Comparison of ENCODE assay signal across 8 mouse cellular contexts in genomic region chr12:85487545-85488141, GRCm38 (mm10). TPM values are rescaled to one million over a fixed set of nuclear protein-coding genes. Genes with fewer than 3 reads are reported as not detected.
DNase-seq lines count a peak whose midpoint lies in the region; ATAC-seq and TF ChIP-seq lines count a peak whose summit lies in the region.

No protein-coding gene starts in this region.

- no peak overlapping the region for H3K9ac ChIP-seq in forebrain, embryonic 14.5 days (ENCODE audit: low read length)
- peak overlapping the region; percentile 44; the same call in 1 of the 2 replicates for H3K9ac ChIP-seq in lung, embryonic 15.5 days
- H3K9ac ChIP-seq in neural tube, embryonic 15.5 days (replicated peaks) = 0 out of 2 replicates have a peak overlapping the region, but pooled peaks have one; percentile 15

- DNase-seq in G1E (ENCODE audit: low spot score) = peak; percentile 70
- DNase-seq in forebrain, embryonic 14.5 days (ENCODE audit: low spot score) = peak; percentile 84
- peak; percentile 66 to 68 for DNase-seq in layer of hippocampus, adult 8-10 months (ENCODE audit: low spot score in 2 of 2)
- DNase-seq in c-Kit-positive CD71-positive TER-119-positive erythroid progenitor cells, embryonic 14.5 days (ENCODE audit: low spot score) = no peak

- H3K4me2 ChIP-seq in forebrain, embryonic 14.5 days (ENCODE audit: low read length) = peak overlapping the region; percentile 80
- peak overlapping the region; percentile 86 for H3K4me2 ChIP-seq in lung, embryonic 15.5 days
- H3K4me2 ChIP-seq in neural tube, embryonic 15.5 days = peak overlapping the region; percentile 66

- peak overlapping the region; percentile 25; the same call in 1 of the 2 replicates for H3K4me3 ChIP-seq in G1E (ENCODE audit: low read depth, low read length)
- H3K4me3 ChIP-seq in bone marrow macrophage, adult 2 months (ENCODE audit: insufficient read depth, low read length) = peak overlapping the region; percentile 87
- no peak overlapping the region for H3K4me3 ChIP-seq in forebrain, embryonic 14.5 days (ENCODE audit: low read depth, low read length)
- H3K4me3 ChIP-seq in lung, embryonic 15.5 days = peak overlapping the region; percentile 62
- H3K4me3 ChIP-seq in neural tube, embryonic 15.5 days (replicated peaks) = peak overlapping the region; percentile 60

- peak overlapping the region; percentile 30 for H3K27ac ChIP-seq in bone marrow macrophage, adult 2 months (ENCODE audit: insufficient read depth, low read depth, low read length)
- no peak overlapping the region for H3K27ac ChIP-seq in forebrain, embryonic 14.5 days (ENCODE audit: low read depth, low read length)
- H3K27ac ChIP-seq in lung, embryonic 15.5 days = peak overlapping the region; percentile 35; the same call in 1 of the 2 replicates
- peak overlapping the region; percentile 85 for H3K27ac ChIP-seq in neural tube, embryonic 15.5 days (replicated peaks)

- TF ChIP-seq CTCF in G1E (IDR thresholded peaks at IDR 0.05; ENCODE audit: low read depth, low read length) = 0 out of 2 replicates have a peak, but pooled peaks have one; percentile 62
- TF ChIP-seq CTCF in bone marrow macrophage, adult 2 months (IDR thresholded peaks at IDR 0.05; ENCODE audit: low read depth, low read length) = peak; percentile 65

- WGBS in forebrain, embryonic 14.5 days = 1% methylated on average over 12 of the region's 12 CpGs
- under 1% methylated on average over 12 of the region's 12 CpGs for WGBS in lung, embryonic 15.5 days
- 1% methylated on average over 12 of the region's 12 CpGs for WGBS in neural tube, embryonic 15.5 days

- no peaks in the 10 kb centered on the region for H3K36me3 ChIP-seq in G1E (replicated peaks)
- H3K36me3 ChIP-seq in forebrain, embryonic 14.5 days (ENCODE audit: control insufficient read depth, insufficient read depth, low read length) = no peaks in the 10 kb centered on the region
- no peaks in the 10 kb centered on the region for H3K36me3 ChIP-seq in lung, embryonic 15.5 days
- no peaks in the 10 kb centered on the region for H3K36me3 ChIP-seq in neural tube, embryonic 15.5 days

- peaks cover 43% of the 10 kb centered on the region for H3K4me1 ChIP-seq in G1E (ENCODE audit: insufficient read depth, low read depth, low read length)
- H3K4me1 ChIP-seq in bone marrow macrophage, adult 2 months (ENCODE audit: control insufficient read depth, insufficient read depth, low read length) = peaks cover 38% of the 10 kb centered on the region
- H3K4me1 ChIP-seq in forebrain, embryonic 14.5 days (ENCODE audit: control insufficient read depth, insufficient read depth, low read length) = peaks cover 13% of the 10 kb centered on the region
- H3K4me1 ChIP-seq in lung, embryonic 15.5 days = peaks cover 20% of the 10 kb centered on the region
- peaks cover 32% of the 10 kb centered on the region for H3K4me1 ChIP-seq in neural tube, embryonic 15.5 days

- 0 out of 2 replicates have a peak, but pooled peaks have one; percentile 30 for ATAC-seq in G1E (ENCODE audit: extremely low read depth, insufficient number of reproducible peaks, low FRiP score, poor library complexity, severe bottlenecking)
- peak; percentile 38 for ATAC-seq in forebrain, embryonic 14.5 days
- peak; percentile 34 to 51; a peak in 3 of 4 replicates for ATAC-seq in hematopoietic stem cell, adult 5-6 weeks (replicated peaks in 1 of 2; ENCODE audit: insufficient read depth in 1 of 2, low FRiP score in 2 of 2, low TSS enrichment in 1 of 2, low read depth in 1 of 2, poor library complexity in 2 of 2, severe bottlenecking in 2 of 2)
- no peak for ATAC-seq in lung, embryonic 15.5 days (ENCODE audit: borderline replicate concordance, extremely low read depth, low FRiP score, low TSS enrichment)
- no peak for ATAC-seq in neural tube, embryonic 15.5 days (ENCODE audit: low FRiP score)

- no peak for TF ChIP-seq POLR2A in bone marrow macrophage, adult 2 months (IDR thresholded peaks at IDR 0.05; ENCODE audit: borderline replicate concordance, low read depth, low read length)

- peaks cover 37% of the 10 kb centered on the region for H3K27me3 ChIP-seq in G1E (ENCODE audit: insufficient read depth, low read length)
- peaks cover 2% of the 10 kb centered on the region; the same call in 1 of the 2 replicates for H3K27me3 ChIP-seq in forebrain, embryonic 14.5 days (replicated peaks; ENCODE audit: control insufficient read depth, insufficient read depth, low read length)
- H3K27me3 ChIP-seq in lung, embryonic 15.5 days = no peaks in the 10 kb centered on the region
- no peaks in the 10 kb centered on the region; the same call in 1 of the 2 replicates for H3K27me3 ChIP-seq in neural tube, embryonic 15.5 days (replicated peaks)

- no peaks in the 10 kb centered on the region for H3K9me3 ChIP-seq in G1E (replicated peaks)
- no peaks in the 10 kb centered on the region for H3K9me3 ChIP-seq in forebrain, embryonic 14.5 days (replicated peaks; ENCODE audit: control insufficient read depth, low read length)
- no peaks in the 10 kb centered on the region for H3K9me3 ChIP-seq in lung, embryonic 15.5 days
- H3K9me3 ChIP-seq in neural tube, embryonic 15.5 days (replicated peaks) = no peaks in the 10 kb centered on the region

RNA-seq across cellular contexts. Expression of gene Fos, which starts 14.0 kb away (rescaled TPM):
- total RNA-seq in G1E (2014; fragmentation: Nextera tagmentation) (8.7 and 10.2 TPM in 2 replicates), G1E (2017) (18.3 and 18.5 TPM in 2 replicates)
- polyA plus RNA-seq in G1E (2012) = 3.7 and 4.0 TPM in 2 replicates
- polyA plus RNA-seq in bone marrow macrophage, adult 2 months (2012; ENCODE audit: insufficient read depth, insufficient read length, missing spikeins) = 64.0 and 65.2 TPM in 2 replicates
- 1.2 and 1.4 TPM in 2 replicates for polyA plus RNA-seq in forebrain, embryonic 14.5 days (2014; fragmentation: Nextera tagmentation; extraction: Ambion mirVana)
- 1,145 and 1,310 TPM in 2 replicates for total RNA-seq in hematopoietic stem cell, adult 5-6 weeks (2017)
- total RNA-seq in layer of hippocampus, adult 8-10 months (2022) = 10 to 100 TPM; 14.4 to 24.7 (median 21.0) TPM
- polyA plus RNA-seq in lung, embryonic 15.5 days (2015; fragmentation: Nextera tagmentation; extraction: Ambion mirVana) = 5.5 and 5.7 TPM in 2 replicates
- 5.7 and 6.0 TPM in 2 replicates for polyA plus RNA-seq in neural tube, embryonic 15.5 days (2015; fragmentation: Nextera tagmentation; extraction: Ambion mirVana)

Comparison
In these comparisons a context has a peak if more than half of its experiments do, and no peak if none do; other contexts are left out.
1. ATAC-seq: peak in G1E (single experiment), forebrain, embryonic 14.5 days (single experiment) and hematopoietic stem cell, adult 5-6 weeks (2 of 2); none in lung, embryonic 15.5 days (single experiment) and neural tube, embryonic 15.5 days (single experiment).
2. Peak in every context shown above with its lines, with median percentiles within 50 percentile points of each other: H3K4me2 ChIP-seq.